Mouse (Mus musculus): Measurements from ENCODE around the gene F930015N05Rik. TPM values are rescaled to one million over a fixed set of nuclear protein-coding genes. Genes with fewer than 3 reads are reported as not detected.

F930015N05Rik gene
- polyA plus RNA-seq, 1 experiment from 2014 or later = 2.2 TPM

DNA sequence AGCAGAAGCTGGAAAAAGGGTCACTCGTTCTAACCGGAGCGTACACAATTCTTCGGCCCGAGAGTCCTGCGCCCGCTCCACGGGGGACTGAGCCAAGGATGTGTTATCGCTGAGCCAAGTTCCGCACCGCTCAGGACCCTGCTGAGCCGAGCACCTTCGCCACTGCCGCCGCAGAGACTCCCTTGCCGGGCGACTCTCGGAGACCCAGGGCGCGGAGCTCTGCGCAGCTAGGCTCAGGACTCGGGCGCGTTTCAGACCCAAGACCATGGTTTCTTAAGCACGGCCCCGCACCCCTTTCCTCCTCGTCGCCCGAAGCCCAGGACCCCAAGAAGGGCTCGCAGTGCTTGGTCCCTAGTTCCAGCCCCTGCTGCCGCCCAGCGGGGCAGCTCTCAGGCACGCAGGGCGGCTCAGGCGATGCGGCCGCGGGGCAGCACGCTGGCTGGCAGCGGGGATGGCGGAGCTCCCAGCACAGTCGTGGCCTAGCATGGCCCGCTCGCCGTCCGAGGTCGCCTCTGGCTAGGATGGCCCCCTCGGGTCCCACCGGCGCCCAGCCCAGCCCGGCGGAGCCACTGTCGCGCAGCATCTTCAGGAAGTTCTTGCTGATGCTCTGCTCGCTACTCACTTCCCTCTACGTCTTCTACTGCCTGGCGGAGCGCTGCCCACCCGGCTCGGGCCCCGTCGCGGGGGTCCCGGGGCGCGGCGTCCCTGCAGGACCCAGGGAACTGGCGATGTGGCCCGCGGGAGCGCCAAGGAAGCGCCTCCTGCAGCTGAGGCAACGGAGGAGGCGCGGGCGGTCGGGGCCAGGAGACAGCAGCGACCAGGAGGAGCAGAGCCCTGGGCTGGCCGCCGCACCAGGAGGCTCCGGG is 674 bp downstream of the F930015N05Rik start:
- H3K9me3 ChIP-seq = no peaks in the 10 kb centered on the region
- no peaks in the 10 kb centered on the region for H3K36me3 ChIP-seq
- H3K4me3 ChIP-seq = peak overlapping the region; percentile 80
- H3K27ac ChIP-seq = peak overlapping the region; percentile 91
- H3K4me1 ChIP-seq (replicated peaks) = peaks cover 40% of the 10 kb centered on the region
- peak; percentile 73 for DNase-seq (ENCODE audit: low spot score)
- H3K27me3 ChIP-seq (ENCODE audit: insufficient read depth, poor library complexity, severe bottlenecking) = peaks cover 57% of the 10 kb centered on the region
- under 1% methylated on average over 81 of the region's 81 CpGs for WGBS

- H3K4me3 ChIP-seq = peak within 1 kb of the TSS; percentile 80
- H3K9me3 ChIP-seq = no peaks in the 10 kb centered on the region
- H3K36me3 ChIP-seq = no peaks in the 10 kb centered on the region
- WGBS = under 1% methylated on average over 36 of the region's 36 CpGs
- H3K27ac ChIP-seq = peak within 1 kb of the TSS; percentile 91
- peaks cover 37% of the 10 kb centered on the region for H3K4me1 ChIP-seq (replicated peaks)
- peak; percentile 86 for DNase-seq (ENCODE audit: low spot score)
- peaks cover 48% of the 10 kb centered on the region for H3K27me3 ChIP-seq (ENCODE audit: insufficient read depth, poor library complexity, severe bottlenecking)
Observed at GRCm38 (mm10) chr11:64434611-64435545, 1.6 kb downstream of the F930015N05Rik start, which contains the start of gene Hs3st3a1. Hs3st3a1 (plus strand) TSS chr11:64435332.

- H3K36me3 ChIP-seq = no peaks in the 10 kb centered on the region
- H3K9me3 ChIP-seq = no peaks in the 10 kb centered on the region
- no peak overlapping the region for H3K4me3 ChIP-seq
- DNase-seq (ENCODE audit: low spot score) = no peak
- no peaks in the 10 kb centered on the region for H3K27me3 ChIP-seq (ENCODE audit: insufficient read depth, poor library complexity, severe bottlenecking)
- H3K27ac ChIP-seq = no peak overlapping the region
- 92% methylated on average over 1 of the region's 1 CpGs for WGBS
- H3K4me1 ChIP-seq (replicated peaks) = no peaks in the 10 kb centered on the region
Observed at GRCm38 (mm10) chr11:64418969-64419368, 17.5 kb downstream of the F930015N05Rik start.

DNA sequence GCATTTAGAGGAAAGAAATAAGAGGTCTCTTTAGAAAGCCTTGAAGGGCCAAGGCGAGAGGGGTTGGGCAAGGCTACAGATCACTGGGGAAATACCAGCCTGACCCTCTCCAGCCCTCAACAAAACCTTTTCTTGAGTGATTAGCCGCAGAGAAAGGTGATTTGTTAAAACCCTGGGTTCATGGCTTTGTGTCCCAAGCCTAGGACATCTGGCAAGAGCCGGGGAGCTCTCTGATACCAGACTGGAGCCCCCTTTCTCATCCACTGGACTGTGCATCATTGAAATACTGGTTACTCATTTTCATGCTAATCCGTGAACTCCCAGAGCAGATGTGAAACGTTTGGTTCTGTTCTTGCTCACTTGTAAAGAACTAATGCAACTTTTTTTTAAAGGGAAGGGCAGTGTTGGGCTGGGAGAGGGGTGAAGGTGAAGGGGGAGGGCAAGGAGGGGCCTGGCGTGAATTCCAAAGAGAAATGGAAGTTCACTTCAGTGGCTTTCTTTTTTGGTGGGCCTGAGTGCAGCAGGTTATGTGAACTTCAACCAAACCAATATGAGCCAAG is 35.8 kb downstream of the F930015N05Rik start:
- peak overlapping the region; percentile 69; the same call in 1 of the 2 replicates for H3K27ac ChIP-seq
- H3K36me3 ChIP-seq = no peaks in the 10 kb centered on the region
- no peak overlapping the region for H3K4me3 ChIP-seq
- 34% methylated on average over 6 of the region's 6 CpGs for WGBS
- no peaks in the 10 kb centered on the region for H3K9me3 ChIP-seq
- peaks cover 47% of the 10 kb centered on the region for H3K4me1 ChIP-seq (replicated peaks)
- H3K27me3 ChIP-seq (ENCODE audit: insufficient read depth, poor library complexity, severe bottlenecking) = peaks cover 44% of the 10 kb centered on the region
- DNase-seq (ENCODE audit: low spot score) = peak; percentile 57

- peak overlapping the region; percentile 69; the same call in 1 of the 2 replicates for H3K27ac ChIP-seq
- peaks cover 52% of the 10 kb centered on the region for H3K4me1 ChIP-seq (replicated peaks)
Observed at GRCm38 (mm10) chr11:64397612-64398011, 38.8 kb downstream of the F930015N05Rik start.

GRCm38 (mm10) chr11:64396949-64397348 is 39.5 kb downstream of the F930015N05Rik start:
- Histone ChIP-seq H3K9me3 (peaks cover 3% of the 10 kb centered on the region; the same call in 1 of the 2 replicates), H3K27me3 (ENCODE audit: insufficient read depth, poor library complexity, severe bottlenecking) (peaks cover 38% of the 10 kb centered on the region), H3K27ac (peak overlapping the region; percentile 69), H3K36me3 (no peaks in the 10 kb centered on the region), H3K4me1 (replicated peaks) (peaks cover 50% of the 10 kb centered on the region), H3K4me3 (peak overlapping the region; percentile 25; the same call in 1 of the 2 replicates)
- 64% methylated on average over 6 of the region's 6 CpGs for WGBS
- no peak for DNase-seq (ENCODE audit: low spot score)

More at GRCm38 (mm10) chr11:64397612-64398011, 38.8 kb downstream of the F930015N05Rik start:
- no peaks in the 10 kb centered on the region for H3K36me3 ChIP-seq
- no peak for DNase-seq (ENCODE audit: low spot score)
- H3K27me3 ChIP-seq (ENCODE audit: insufficient read depth, poor library complexity, severe bottlenecking) = peaks cover 41% of the 10 kb centered on the region
- WGBS = 89% methylated on average over 3 of the region's 3 CpGs
- H3K9me3 ChIP-seq = peaks cover 3% of the 10 kb centered on the region; the same call in 1 of the 2 replicates
- H3K4me3 ChIP-seq = no peak overlapping the region

GRCm38 (mm10) chr11:64396331-64396881 is 40.0 kb downstream of the F930015N05Rik start:
- H3K36me3 ChIP-seq = no peaks in the 10 kb centered on the region
- H3K27me3 ChIP-seq (ENCODE audit: insufficient read depth, poor library complexity, severe bottlenecking) = peaks cover 35% of the 10 kb centered on the region
- H3K9me3 ChIP-seq = peaks cover 3% of the 10 kb centered on the region; the same call in 1 of the 2 replicates
- H3K27ac ChIP-seq = peak overlapping the region; percentile 69
- H3K4me3 ChIP-seq = peak overlapping the region; percentile 25
- WGBS = 12% methylated on average over 7 of the region's 7 CpGs
- peaks cover 44% of the 10 kb centered on the region for H3K4me1 ChIP-seq (replicated peaks)
- peak; percentile 68 for DNase-seq (ENCODE audit: low spot score)

DNA sequence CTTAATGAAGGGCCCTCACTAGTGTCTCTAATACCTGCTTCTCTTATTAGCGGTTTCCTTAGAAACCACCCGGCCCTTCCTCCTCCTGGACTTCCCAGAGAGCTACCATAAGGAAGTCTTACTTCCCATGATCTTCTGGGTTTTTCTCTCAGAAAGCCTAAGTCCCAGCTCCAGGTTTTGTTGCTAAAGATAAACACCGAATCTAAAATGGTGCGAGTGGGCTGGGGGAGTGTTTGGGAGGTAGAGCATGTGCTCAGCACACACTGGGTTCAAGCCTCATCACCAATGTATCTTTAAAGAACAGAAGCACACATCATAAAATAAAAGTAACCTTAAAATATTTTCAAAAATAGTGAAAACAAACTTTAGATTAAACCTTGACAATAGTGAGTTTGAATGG is 50.1 kb downstream of the F930015N05Rik start:
- no peak overlapping the region for H3K4me3 ChIP-seq
- H3K36me3 ChIP-seq = no peaks in the 10 kb centered on the region
- H3K27ac ChIP-seq = no peak overlapping the region
- H3K9me3 ChIP-seq = no peaks in the 10 kb centered on the region
- no peak for DNase-seq (ENCODE audit: low spot score)
- no peaks in the 10 kb centered on the region for H3K4me1 ChIP-seq (replicated peaks)
- 92% methylated on average over 4 of the region's 4 CpGs for WGBS
- H3K27me3 ChIP-seq (ENCODE audit: insufficient read depth, poor library complexity, severe bottlenecking) = no peaks in the 10 kb centered on the region

Other genes with a start within 250 kb of the F930015N05Rik start
- gene Hs3st3a1, start 1.3 kb downstream of the F930015N05Rik start, polyA plus RNA-seq (2016; fragmentation: Nextera tagmentation; extraction: Ambion mirVana) = 1.6 and 1.7 TPM in 2 replicates

Data from hindbrain, embryonic 10.5 days (tissue).